Mouse (Mus musculus) thymus, postnatal 25 days (tissue): ENCODE data around the gene Slc4a3.

Source experiments
- DNase-seq: peaks from one replicate; pipeline ENCODE4 v3.0.0; 2022

Gene Slc4a3

GRCm38 (mm10) chr1:75524679-75525078 lies 21.4 kb upstream of the Slc4a3 start:
- DNase-seq = no peak

GRCm38 (mm10) chr1:75530546-75530945 lies 15.5 kb upstream of the Slc4a3 start:
- DNase-seq = no peak

GRCm38 (mm10) chr1:75532280-75533172 lies 13.5 kb upstream of the Slc4a3 start:
- DNase-seq = no peak

- no peak for DNase-seq
These were observed 12.5 kb upstream of the Slc4a3 start for GRCm38 (mm10) chr1:75533325-75534252.

GRCm38 (mm10) chr1:75537587-75537986 lies 8.5 kb upstream of the Slc4a3 start:
- DNase-seq = no peak

GRCm38 (mm10) chr1:75538597-75539190 lies 7.4 kb upstream of the Slc4a3 start:
- no peak for DNase-seq

- no peak for DNase-seq
These were observed 4.6 kb upstream of the Slc4a3 start for GRCm38 (mm10) chr1:75541496-75541895.

- DNase-seq = no peak
These were observed 1.7 kb upstream of the Slc4a3 start for GRCm38 (mm10) chr1:75544351-75544750.

GRCm38 (mm10) chr1:75547351-75547750 lies 1.3 kb downstream of the Slc4a3 start:
- no peak for DNase-seq

- DNase-seq = no peak
These were observed 2.0 kb downstream of the Slc4a3 start for GRCm38 (mm10) chr1:75548083-75548482.

- DNase-seq = no peak
These were observed 2.8 kb downstream of the Slc4a3 start for GRCm38 (mm10) chr1:75548871-75549270.

- no peak for DNase-seq
These were observed 3.5 kb downstream of the Slc4a3 start for GRCm38 (mm10) chr1:75549289-75550279.

- DNase-seq = no peak
These were observed 4.5 kb downstream of the Slc4a3 start for GRCm38 (mm10) chr1:75550586-75550985.

GRCm38 (mm10) chr1:75555680-75556079 lies 9.6 kb downstream of the Slc4a3 start:
- no peak for DNase-seq

GRCm38 (mm10) chr1:75556143-75556781 lies 10.2 kb downstream of the Slc4a3 start:
- no peak for DNase-seq

- DNase-seq = no peak
These were observed 11.0 kb downstream of the Slc4a3 start for GRCm38 (mm10) chr1:75557041-75557440.

- no peak for DNase-seq
These were observed 12.5 kb downstream of the Slc4a3 start for GRCm38 (mm10) chr1:75558388-75559178.

- DNase-seq = peak; percentile 78
These were observed 13.3 kb downstream of the Slc4a3 start for GRCm38 (mm10) chr1:75559212-75559925.

- DNase-seq = no peak
These were observed 14.3 kb downstream of the Slc4a3 start for GRCm38 (mm10) chr1:75560206-75560913.
